Mouse (Mus musculus) lung, postnatal 0 days (tissue): ENCODE measurements around the gene H2-K1.

ENCODE experiments used
- CTCF ChIP-seq: IDR thresholded peaks from 2 replicates; pipeline ENCODE4 v1.5.1; 2016; ENCODE audit warnings: antibody characterized with exemption, mild to moderate bottlenecking
- EP300 ChIP-seq: IDR thresholded peaks from 2 replicates; pipeline ENCODE4 v1.6.1; 2016; ENCODE audit warnings: antibody characterized with exemption, mild to moderate bottlenecking, control low read depth

DNA sequence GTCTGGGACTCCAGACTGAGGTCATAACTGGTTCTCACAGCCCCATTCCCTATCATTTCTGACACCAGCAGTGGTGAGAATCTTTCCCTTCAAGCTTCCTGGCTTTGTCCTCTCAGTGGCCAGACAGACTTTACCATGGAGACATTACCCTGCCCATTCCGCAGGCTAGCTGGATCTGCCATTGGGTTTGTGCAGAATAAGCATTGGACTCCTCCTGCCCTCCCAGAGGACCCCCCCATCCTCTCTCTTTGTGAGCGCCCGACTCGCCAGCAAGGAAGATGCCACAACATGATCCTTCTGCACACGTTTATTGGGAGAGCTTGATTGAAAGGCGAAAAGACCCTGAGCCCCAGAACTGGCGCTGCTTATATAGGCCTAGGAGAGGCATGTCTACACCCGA is 13.3 kb upstream of the H2-K1 start:
- TF ChIP-seq EP300 (no peak), CTCF (no peak)
